Mouse (Mus musculus) neural tube, embryonic 11.5 days (tissue): ENCODE measurements at regions not wholly inside any gene's neighbourhood (a gene's known extent, or its start where the extent isn't known, plus 50 kb on each side); places are given as distances from the start of the nearest gene placed in this dataset.

Source experiments
- ATAC-seq: fragments of 200-750 bp; cut with Nextera tagmentation; 2 replicates; pipeline ENCODE4 v1.8.0; 2017; ENCODE audit warnings: moderate number of reproducible peaks, mild to moderate bottlenecking, moderate TSS enrichment, moderate library complexity; ENCODE audit not compliant: insufficient read depth, low FRiP score, low TSS enrichment
- DNase-seq: peaks from one replicate; pipeline ENCODE4 v3.0.0-alpha.2; 2015; ENCODE audit warnings: low spot score
- H3K27ac ChIP-seq: fragments of 300-500 bp; sonication (generic); 2 replicates; pipeline ENCODE4 v1.5.1; 2014; ENCODE audit warnings: low read depth, mild to moderate bottlenecking, low read length
- H3K27me3 ChIP-seq: fragments of 300-500 bp; sonication (generic); 2 replicates; pipeline ENCODE4 v1.6.1; 2014; ENCODE audit warnings: mild to moderate bottlenecking, low read length, mixed read lengths; ENCODE audit not compliant: control insufficient read depth, insufficient read depth
- H3K36me3 ChIP-seq: fragments of 300-500 bp; sonication (generic); 2 replicates; pipeline ENCODE4 v1.6.1; 2014; ENCODE audit warnings: mild to moderate bottlenecking, low read length, moderate library complexity, mixed read lengths; ENCODE audit not compliant: control insufficient read depth, insufficient read depth
- H3K4me1 ChIP-seq: fragments of 300-500 bp; sonication (generic); 2 replicates; pipeline ENCODE4 v1.6.1; 2014; ENCODE audit warnings: low read length, mixed read lengths; ENCODE audit not compliant: control insufficient read depth, insufficient read depth
- H3K4me2 ChIP-seq: fragments of 300-500 bp; sonication (generic); 2 replicates; pipeline ENCODE4 v1.6.1; 2014; ENCODE audit warnings: low read depth, mild to moderate bottlenecking, moderate library complexity
- H3K4me3 ChIP-seq: fragments of 300-500 bp; sonication (generic); 2 replicates; pipeline ENCODE4 v1.5.1; 2014; ENCODE audit warnings: low read depth, low read length
- H3K9ac ChIP-seq: fragments of 300-500 bp; sonication (generic); 2 replicates; pipeline ENCODE4 v1.6.1; 2014; ENCODE audit warnings: mild to moderate bottlenecking, low read length
- H3K9me3 ChIP-seq: fragments of 300-500 bp; sonication (generic); 2 replicates; pipeline ENCODE4 v1.6.1; 2016; ENCODE audit warnings: low read length; ENCODE audit not compliant: control insufficient read depth
- WGBS: fragments of 180-500 bp; shearing (Covaris S2); extraction: QIAGEN DNeasy Blood & Tissue Kit; methylation state at CpG from one replicate; pipeline ENCODE4 v1.1.7; 2014; 5-methylcytosine and 5-hydroxymethylcytosine counted together

GRCm38 (mm10) chr3:81701974-81702697 lies 230.3 kb upstream of the Ctso start:
- ATAC-seq: no peak
- 74% methylated on average over 1 of the region's 1 CpGs for WGBS
- no peaks in the 10 kb centered on the region for H3K4me1 ChIP-seq
- no peak overlapping the region for H3K9ac ChIP-seq
- no peak for DNase-seq
- H3K27me3 ChIP-seq: no peaks in the 10 kb centered on the region
- H3K27ac ChIP-seq: no peak overlapping the region
- H3K4me3 ChIP-seq: no peak overlapping the region
- no peak overlapping the region for H3K4me2 ChIP-seq
- no peaks in the 10 kb centered on the region for H3K36me3 ChIP-seq
- H3K9me3 ChIP-seq: no peaks in the 10 kb centered on the region

- Histone ChIP-seq H3K4me3 (no peak overlapping the region), H3K4me2 (no peak overlapping the region), H3K27ac (no peak overlapping the region), H3K36me3 (no peaks in the 10 kb centered on the region), H3K4me1 (no peaks in the 10 kb centered on the region), H3K9me3 (no peaks in the 10 kb centered on the region), H3K9ac (no peak overlapping the region), H3K27me3 (no peaks in the 10 kb centered on the region)
- ATAC-seq (no peak), DNase-seq (no peak)
- WGBS: 94% methylated on average over 1 of the region's 1 CpGs
Measured at GRCm38 (mm10) chr3:81718911-81719310, 213.5 kb upstream of the Ctso start.

GRCm38 (mm10) chr3:81735463-81735862 lies 196.9 kb upstream of the Ctso start:
- no peaks in the 10 kb centered on the region for H3K36me3 ChIP-seq
- ATAC-seq (no peak), DNase-seq (no peak)
- H3K4me3 ChIP-seq: no peak overlapping the region
- H3K4me1 ChIP-seq: no peaks in the 10 kb centered on the region
- WGBS: 77% methylated on average over 8 of the region's 8 CpGs
- H3K9me3 ChIP-seq: no peaks in the 10 kb centered on the region
- no peak overlapping the region for H3K27ac ChIP-seq
- no peak overlapping the region for H3K9ac ChIP-seq
- no peaks in the 10 kb centered on the region for H3K27me3 ChIP-seq
- H3K4me2 ChIP-seq: no peak overlapping the region

GRCm38 (mm10) chr3:81736838-81737237 lies 195.6 kb upstream of the Ctso start:
- DNase-seq: no peak
- Histone ChIP-seq H3K9me3 (no peaks in the 10 kb centered on the region), H3K36me3 (no peaks in the 10 kb centered on the region), H3K4me1 (no peaks in the 10 kb centered on the region), H3K9ac (no peak overlapping the region), H3K4me3 (no peak overlapping the region), H3K27ac (no peak overlapping the region), H3K4me2 (no peak overlapping the region), H3K27me3 (no peaks in the 10 kb centered on the region)
- no peak for ATAC-seq

GRCm38 (mm10) chr3:81742124-81742523 lies 190.3 kb upstream of the Ctso start:
- no peak for DNase-seq
- no peaks in the 10 kb centered on the region for H3K4me1 ChIP-seq
- whole genome bisulfite sequencing: 44% methylated on average over 5 of the region's 5 CpGs
- no peak for ATAC-seq
- H3K9me3 ChIP-seq: no peaks in the 10 kb centered on the region
- no peaks in the 10 kb centered on the region for H3K36me3 ChIP-seq
- H3K9ac ChIP-seq: no peak overlapping the region
- no peak overlapping the region for H3K4me3 ChIP-seq
- no peak overlapping the region for H3K27ac ChIP-seq
- no peak overlapping the region for H3K4me2 ChIP-seq
- no peaks in the 10 kb centered on the region for H3K27me3 ChIP-seq

- ATAC-seq (no peak), DNase-seq (no peak)
- 78% methylated on average over 1 of the region's 1 CpGs for WGBS
- no peaks in the 10 kb centered on the region for H3K36me3 ChIP-seq
- H3K4me2 ChIP-seq: no peak overlapping the region
- no peak overlapping the region for H3K4me3 ChIP-seq
- no peaks in the 10 kb centered on the region for H3K27me3 ChIP-seq
- H3K9ac ChIP-seq: no peak overlapping the region
- no peaks in the 10 kb centered on the region for H3K9me3 ChIP-seq
- H3K4me1 ChIP-seq: no peaks in the 10 kb centered on the region
- no peak overlapping the region for H3K27ac ChIP-seq
Measured at GRCm38 (mm10) chr3:81750164-81750563, 182.2 kb upstream of the Ctso start.

- DNase-seq (no peak), ATAC-seq (no peak)
- H3K9me3 ChIP-seq: no peaks in the 10 kb centered on the region
- H3K27me3 ChIP-seq: no peaks in the 10 kb centered on the region
- no peak overlapping the region for H3K4me3 ChIP-seq
- no peaks in the 10 kb centered on the region for H3K36me3 ChIP-seq
- H3K4me2 ChIP-seq: no peak overlapping the region
- H3K9ac ChIP-seq: no peak overlapping the region
- 76% methylated on average over 4 of the region's 4 CpGs for WGBS
- H3K4me1 ChIP-seq: no peaks in the 10 kb centered on the region
- no peak overlapping the region for H3K27ac ChIP-seq
Measured at GRCm38 (mm10) chr3:81752955-81753354, 179.4 kb upstream of the Ctso start.

GRCm38 (mm10) chr3:81760383-81760782 lies 172.0 kb upstream of the Ctso start:
- no peak overlapping the region for H3K9ac ChIP-seq
- no peak overlapping the region for H3K27ac ChIP-seq
- DNase-seq: no peak
- no peaks in the 10 kb centered on the region for H3K4me1 ChIP-seq
- no peak overlapping the region for H3K4me2 ChIP-seq
- no peaks in the 10 kb centered on the region for H3K36me3 ChIP-seq
- WGBS: 88% methylated on average over 3 of the region's 3 CpGs
- ATAC-seq: no peak
- H3K4me3 ChIP-seq: no peak overlapping the region
- H3K27me3 ChIP-seq: no peaks in the 10 kb centered on the region
- H3K9me3 ChIP-seq: no peaks in the 10 kb centered on the region

- WGBS: 64% methylated on average over 2 of the region's 2 CpGs
- no peaks in the 10 kb centered on the region for H3K9me3 ChIP-seq
- ATAC-seq (no peak), DNase-seq (no peak)
- no peaks in the 10 kb centered on the region for H3K36me3 ChIP-seq
- H3K27me3 ChIP-seq: no peaks in the 10 kb centered on the region
- no peak overlapping the region for H3K27ac ChIP-seq
- H3K9ac ChIP-seq: no peak overlapping the region
- no peaks in the 10 kb centered on the region for H3K4me1 ChIP-seq
- no peak overlapping the region for H3K4me2 ChIP-seq
- no peak overlapping the region for H3K4me3 ChIP-seq
Measured at GRCm38 (mm10) chr3:81760914-81761313, 171.5 kb upstream of the Ctso start.
